Mouse (Mus musculus) embryonic facial prominence, embryonic 12.5 days (tissue): ENCODE measurements around the gene Dhps. TPM values are rescaled to one million over a fixed set of nuclear protein-coding genes. Genes with fewer than 3 reads are reported as not detected.

Source experiments
- ATAC-seq: fragments of 200-750 bp; cut with Nextera tagmentation; 2 replicates; pipeline ENCODE4 v1.8.0; 2017; ENCODE audit not compliant: insufficient number of reproducible peaks, insufficient read depth, low FRiP score, low TSS enrichment
- H3K27ac ChIP-seq: fragments of 300-500 bp; sonication (generic); 2 replicates; pipeline ENCODE4 v1.5.1; 2016; ENCODE audit warnings: mild to moderate bottlenecking
- H3K27me3 ChIP-seq: fragments of 300-500 bp; sonication (generic); 2 replicates; pipeline ENCODE4 v1.6.1; 2016; ENCODE audit warnings: mild to moderate bottlenecking, moderate library complexity
- H3K36me3 ChIP-seq: fragments of 300-500 bp; sonication (generic); 2 replicates; pipeline ENCODE4 v1.6.1; 2016; ENCODE audit warnings: mild to moderate bottlenecking
- H3K4me1 ChIP-seq: fragments of 300-500 bp; sonication (generic); 2 replicates; pipeline ENCODE4 v1.6.1; 2016
- H3K4me2 ChIP-seq: fragments of 300-500 bp; sonication (generic); replicated peaks from 2 replicates; pipeline ENCODE4 v1.6.1; 2016; ENCODE audit warnings: mild to moderate bottlenecking, moderate library complexity
- H3K4me3 ChIP-seq: fragments of 300-500 bp; sonication (generic); 2 replicates; pipeline ENCODE4 v1.5.1; 2016; ENCODE audit warnings: mild to moderate bottlenecking
- H3K9ac ChIP-seq: fragments of 300-500 bp; sonication (generic); 2 replicates; pipeline ENCODE4 v1.6.1; 2016; ENCODE audit warnings: mild to moderate bottlenecking, moderate library complexity
- H3K9me3 ChIP-seq: fragments of 300-500 bp; sonication (generic); 2 replicates; pipeline ENCODE4 v1.6.1; 2016; ENCODE audit warnings: mild to moderate bottlenecking, moderate library complexity
- WGBS: fragments of 180-500 bp; shearing (Covaris S2); methylation state at CpG from one replicate; pipeline ENCODE4 v1.1.7; 2016; 5-methylcytosine and 5-hydroxymethylcytosine counted together
- polyA plus RNA-seq: library from polyadenylated mRNA; unstranded; fragments of >200 nt; fragmentation: Nextera tagmentation; extraction: Ambion mirVana; gene quantifications from 2 replicates; pipeline ENCODE4 v1.2.1, GENCODE M21; 2016

Dhps gene
- polyA plus RNA-seq: 66.8 and 67.9 TPM in 2 replicates

DNA sequence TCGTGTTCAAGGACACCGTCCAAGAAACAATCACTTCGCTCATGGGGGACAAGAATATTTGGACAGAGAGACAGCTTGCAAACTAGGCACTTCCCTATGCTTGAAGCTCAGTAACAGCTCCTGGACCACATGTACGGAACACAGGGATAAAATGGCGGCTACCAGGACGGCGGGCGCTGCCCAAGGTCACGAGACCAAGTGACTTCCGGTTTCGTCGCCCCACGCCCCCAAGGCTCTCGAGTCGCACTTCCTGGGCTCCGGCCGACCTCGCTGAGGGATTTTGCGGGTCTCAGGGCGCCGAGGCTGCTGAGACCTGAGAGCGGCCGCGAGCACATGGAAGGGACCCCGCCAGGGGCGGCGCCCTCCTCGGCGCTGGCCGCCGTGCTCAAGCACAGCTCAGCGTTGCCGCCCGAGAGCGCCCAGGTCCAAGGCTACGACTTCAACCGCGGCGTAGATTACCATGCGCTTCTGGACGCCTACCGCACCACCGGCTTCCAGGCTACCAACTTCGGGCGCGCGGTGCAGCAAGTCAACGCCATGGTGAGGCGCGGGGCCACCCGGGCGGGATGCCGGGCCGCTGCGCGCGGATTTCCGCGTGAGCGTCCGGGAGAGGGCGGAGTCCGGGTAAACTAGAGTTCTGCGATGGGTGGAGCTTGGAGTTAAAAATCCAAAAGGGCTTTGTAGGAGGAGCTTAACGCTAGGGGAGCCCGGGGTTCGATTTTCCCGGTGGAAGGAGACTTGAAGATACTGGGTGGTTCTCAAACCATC is at the start of gene Dhps:
Gene Dhps, plus strand, starts transcription at position 244 of the 768 bp plus-strand sequence.
- Histone ChIP-seq H3K4me1 (no peaks in the 10 kb centered on the region), H3K9ac (peak within 1 kb of the TSS; percentile 83), H3K4me3 (peak within 1 kb of the TSS; percentile 91), H3K4me2 (peak within 1 kb of the TSS; percentile 68), H3K9me3 (no peaks in the 10 kb centered on the region), H3K36me3 (peaks cover 39% of the 10 kb centered on the region), H3K27ac (peak within 1 kb of the TSS; percentile 96), H3K27me3 (no peaks in the 10 kb centered on the region)
- WGBS: under 1% methylated on average over 68 of the region's 68 CpGs
- peak; percentile 80 for ATAC-seq

DNA sequence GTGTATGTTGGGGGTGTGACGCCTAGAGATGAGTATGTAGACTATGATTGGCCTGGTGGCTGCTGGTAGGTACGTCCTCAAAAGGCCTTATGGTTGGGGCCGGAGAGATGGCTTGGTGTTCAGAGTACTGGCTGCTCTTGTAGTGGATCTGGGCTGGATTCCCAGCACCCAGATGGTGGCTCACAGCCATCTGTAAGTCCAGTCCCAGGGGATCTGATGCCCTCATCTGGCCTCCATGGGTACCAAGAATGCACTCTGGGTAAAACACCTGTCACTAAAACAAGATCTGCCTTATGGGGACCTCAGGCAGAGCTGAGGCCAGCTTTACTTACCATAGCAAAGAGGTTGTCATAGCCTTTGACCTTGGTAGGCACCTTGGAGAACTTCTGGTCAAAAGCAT is 47.7 kb upstream of the Dhps start:
- Histone ChIP-seq H3K4me2 (peak overlapping the region; percentile 97; the same call in 1 of the 2 replicates), H3K36me3 (peaks cover 51% of the 10 kb centered on the region), H3K4me3 (peak overlapping the region; percentile 96; the same call in 1 of the 2 replicates), H3K27me3 (no peaks in the 10 kb centered on the region), H3K9ac (no peak overlapping the region), H3K4me1 (peaks cover 30% of the 10 kb centered on the region), H3K9me3 (no peaks in the 10 kb centered on the region), H3K27ac (no peak overlapping the region)
- no peak for ATAC-seq
- WGBS: 93% methylated on average over 3 of the region's 3 CpGs

DNA sequence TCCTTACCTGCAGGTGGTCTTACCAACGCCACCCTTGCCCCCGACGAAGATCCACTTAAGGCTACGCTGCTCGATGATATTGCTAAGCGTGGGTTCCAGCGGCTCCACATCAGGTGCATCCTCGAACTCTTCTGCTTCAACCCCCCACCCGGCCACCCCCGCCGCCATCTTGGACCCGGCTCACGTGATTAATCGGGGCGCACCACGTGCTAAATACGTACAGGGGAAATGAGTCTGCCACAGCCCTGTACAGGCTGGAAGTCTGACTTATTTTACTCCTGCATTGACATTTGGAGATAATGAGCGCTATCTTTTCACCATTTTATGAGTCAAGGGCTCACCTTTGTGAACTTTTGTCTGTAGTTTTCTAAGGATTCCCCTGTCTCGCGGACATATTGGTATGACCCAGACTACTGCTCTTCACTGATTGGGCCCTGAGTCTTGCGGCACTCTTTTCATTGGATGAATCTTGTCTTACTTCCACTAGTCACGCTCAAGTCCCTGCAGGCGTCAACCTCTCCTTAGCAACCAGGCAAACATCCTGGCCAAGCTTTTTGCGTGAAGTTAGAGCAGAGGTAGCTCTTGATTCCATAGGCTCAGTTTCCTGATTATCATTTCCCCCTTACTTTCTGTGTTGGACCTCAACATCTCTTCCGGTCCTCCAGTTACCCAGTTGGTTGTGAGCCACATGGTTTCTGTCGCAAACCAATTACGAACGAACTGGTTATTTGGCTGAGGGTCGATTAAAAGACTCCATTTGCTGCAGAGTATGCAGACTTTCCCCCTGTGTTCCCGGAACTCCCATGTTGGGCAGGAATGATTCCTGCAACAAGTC is 46.2 kb upstream of the Dhps start, which contains the start of gene Asna1:
Gene Asna1, minus strand, starts transcription at position 184 of the 835 bp plus-strand sequence.
- 7% methylated on average over 30 of the region's 30 CpGs for WGBS
- Histone ChIP-seq H3K27me3 (no peaks in the 10 kb centered on the region), H3K9me3 (no peaks in the 10 kb centered on the region), H3K4me1 (peaks cover 34% of the 10 kb centered on the region), H3K9ac (peak within 1 kb of the TSS; percentile 80), H3K4me2 (peak within 1 kb of the TSS; percentile 97), H3K4me3 (peak within 1 kb of the TSS; percentile 96), H3K27ac (peak within 1 kb of the TSS; percentile 91), H3K36me3 (peaks cover 51% of the 10 kb centered on the region)
- peak; percentile 87 for ATAC-seq

DNA sequence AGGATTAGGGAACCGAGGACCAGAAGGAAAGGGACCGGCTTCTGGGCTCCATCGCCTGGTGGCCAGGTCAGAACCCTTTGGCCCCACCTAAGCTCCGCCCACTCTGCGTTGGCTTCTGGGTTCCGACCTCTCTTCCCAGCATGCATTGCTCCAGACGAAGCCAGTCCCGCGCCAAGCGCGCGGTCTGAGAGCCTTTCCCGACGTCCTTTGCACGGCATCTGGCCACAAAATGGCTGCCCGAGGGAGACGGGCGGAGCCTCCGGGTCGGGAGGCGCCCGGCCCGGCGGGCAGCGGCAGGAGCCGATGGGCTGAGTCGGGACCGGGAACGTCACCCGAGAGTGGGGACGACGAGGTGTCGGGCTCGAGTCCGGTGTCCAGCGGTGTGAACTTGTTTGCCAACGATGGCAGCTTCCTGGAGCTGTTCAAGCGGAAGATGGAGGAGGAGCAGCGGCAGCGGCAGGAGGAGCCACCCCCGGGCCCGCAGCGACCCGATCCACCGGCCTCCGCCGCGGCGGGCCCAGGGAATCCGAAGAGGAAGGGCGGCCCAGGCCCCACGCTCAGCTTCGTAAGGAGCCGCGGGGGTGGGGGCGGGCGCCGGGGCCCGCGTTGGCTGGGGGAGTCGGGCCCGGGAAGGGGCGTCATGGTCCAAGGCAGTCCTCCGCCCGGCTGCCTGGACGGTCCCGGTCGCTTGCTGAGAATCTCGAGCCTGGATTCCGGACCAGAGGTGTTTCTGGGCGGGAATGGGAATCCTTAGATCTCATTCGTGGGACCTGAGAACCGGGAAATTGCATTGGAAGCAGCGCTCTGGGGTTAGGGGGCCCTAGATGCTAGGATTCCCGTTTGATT is 44.7 kb upstream of the Dhps start, which contains the start of gene Trir:
Gene Trir, plus strand, starts transcription at position 154 of the 846 bp plus-strand sequence.
- Histone ChIP-seq H3K4me2 (peak within 1 kb of the TSS; percentile 97), H3K4me1 (peaks cover 34% of the 10 kb centered on the region), H3K27me3 (no peaks in the 10 kb centered on the region), H3K4me3 (peak within 1 kb of the TSS; percentile 96), H3K9ac (peak within 1 kb of the TSS; percentile 99), H3K27ac (peak within 1 kb of the TSS; percentile 91), H3K9me3 (no peaks in the 10 kb centered on the region), H3K36me3 (peaks cover 52% of the 10 kb centered on the region)
- ATAC-seq: peak; percentile 67
- under 1% methylated on average over 70 of the region's 75 CpGs for WGBS

DNA sequence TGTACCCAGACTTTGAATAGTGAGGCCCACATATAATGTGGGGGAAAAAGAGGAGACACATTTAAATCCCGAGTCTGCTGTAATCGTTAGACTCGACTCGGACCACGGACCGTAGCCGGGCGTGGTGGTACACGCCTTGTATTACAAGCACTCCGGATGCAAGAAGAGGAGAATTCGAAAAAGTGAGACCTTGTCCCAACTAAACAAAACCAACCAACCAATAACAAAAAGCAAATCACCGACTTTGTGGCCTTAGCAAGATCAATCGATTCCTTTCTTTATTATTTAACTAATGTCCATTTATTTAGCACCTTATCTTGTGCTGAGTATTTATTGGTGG is 44.1 kb upstream of the Dhps start:
- H3K9me3 ChIP-seq: no peaks in the 10 kb centered on the region
- 2% methylated on average over 13 of the region's 13 CpGs for WGBS
- H3K27ac ChIP-seq: peak overlapping the region; percentile 91
- peaks cover 52% of the 10 kb centered on the region for H3K36me3 ChIP-seq
- peak overlapping the region; percentile 96 for H3K4me3 ChIP-seq
- ATAC-seq: no peak
- H3K9ac ChIP-seq: peak overlapping the region; percentile 99
- no peaks in the 10 kb centered on the region for H3K27me3 ChIP-seq
- H3K4me1 ChIP-seq: peaks cover 34% of the 10 kb centered on the region
- H3K4me2 ChIP-seq: peak overlapping the region; percentile 97

DNA sequence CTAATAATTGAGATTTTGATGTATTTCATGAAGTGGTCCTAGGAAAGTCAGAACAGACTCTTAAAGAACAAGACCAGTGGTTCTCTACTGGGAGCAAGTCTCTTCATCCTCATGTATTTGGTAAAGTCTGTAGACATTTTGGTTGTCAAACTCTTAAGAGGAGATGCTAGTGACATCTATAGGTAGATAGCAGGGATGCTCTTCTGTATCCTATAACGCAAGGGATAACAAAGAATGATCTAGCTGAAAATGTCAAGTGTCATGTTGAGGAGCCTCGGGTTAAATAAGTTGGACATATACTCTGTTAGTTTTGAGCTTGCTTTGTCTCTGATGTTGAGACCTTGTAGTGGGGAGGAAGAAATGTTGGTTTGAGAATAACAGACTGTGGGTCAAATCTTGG is 43.6 kb upstream of the Dhps start:
- 30% methylated on average over 2 of the region's 2 CpGs for WGBS

DNA sequence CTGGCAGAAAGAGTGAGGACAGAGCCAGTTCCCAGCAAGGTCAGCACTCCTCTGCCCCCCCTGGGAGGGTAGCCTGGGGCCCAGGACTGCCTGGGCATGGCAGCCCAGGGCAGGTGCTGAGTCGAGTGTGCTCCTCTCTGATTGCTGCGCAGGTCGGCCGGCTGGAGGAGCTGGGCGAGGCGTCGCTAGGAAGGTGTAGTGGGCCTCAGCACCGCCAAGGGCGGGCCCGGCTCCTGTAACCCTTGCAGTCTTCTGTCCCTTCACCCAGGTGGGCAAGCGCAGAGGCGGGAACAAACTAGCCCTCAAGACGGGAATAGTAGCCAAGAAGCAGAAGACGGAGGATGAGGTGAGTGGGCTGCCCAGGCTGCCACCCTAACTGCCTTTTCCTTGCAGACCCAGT is 42.3 kb upstream of the Dhps start:
- peak overlapping the region; percentile 97 for H3K4me2 ChIP-seq
- H3K9me3 ChIP-seq: no peaks in the 10 kb centered on the region
- peaks cover 30% of the 10 kb centered on the region for H3K4me1 ChIP-seq
- ATAC-seq: no peak
- H3K4me3 ChIP-seq: no peak overlapping the region
- H3K27ac ChIP-seq: 0 out of 2 replicates have a peak overlapping the region, but pooled peaks have one; percentile 23
- peaks cover 48% of the 10 kb centered on the region for H3K36me3 ChIP-seq
- H3K9ac ChIP-seq: no peak overlapping the region; the same call in 1 of the 2 replicates
- H3K27me3 ChIP-seq: no peaks in the 10 kb centered on the region
- WGBS: 88% methylated on average over 13 of the region's 14 CpGs

More for the DNA sequence above, 43.6 kb upstream of the Dhps start:
- Histone ChIP-seq H3K4me3 (peak overlapping the region; percentile 96), H3K4me2 (peak overlapping the region; percentile 97), H3K9me3 (no peaks in the 10 kb centered on the region), H3K4me1 (peaks cover 34% of the 10 kb centered on the region), H3K27me3 (no peaks in the 10 kb centered on the region), H3K27ac (peak overlapping the region; percentile 23; the same call in 1 of the 2 replicates), H3K36me3 (peaks cover 52% of the 10 kb centered on the region), H3K9ac (peak overlapping the region; percentile 99)
- ATAC-seq: no peak

DNA sequence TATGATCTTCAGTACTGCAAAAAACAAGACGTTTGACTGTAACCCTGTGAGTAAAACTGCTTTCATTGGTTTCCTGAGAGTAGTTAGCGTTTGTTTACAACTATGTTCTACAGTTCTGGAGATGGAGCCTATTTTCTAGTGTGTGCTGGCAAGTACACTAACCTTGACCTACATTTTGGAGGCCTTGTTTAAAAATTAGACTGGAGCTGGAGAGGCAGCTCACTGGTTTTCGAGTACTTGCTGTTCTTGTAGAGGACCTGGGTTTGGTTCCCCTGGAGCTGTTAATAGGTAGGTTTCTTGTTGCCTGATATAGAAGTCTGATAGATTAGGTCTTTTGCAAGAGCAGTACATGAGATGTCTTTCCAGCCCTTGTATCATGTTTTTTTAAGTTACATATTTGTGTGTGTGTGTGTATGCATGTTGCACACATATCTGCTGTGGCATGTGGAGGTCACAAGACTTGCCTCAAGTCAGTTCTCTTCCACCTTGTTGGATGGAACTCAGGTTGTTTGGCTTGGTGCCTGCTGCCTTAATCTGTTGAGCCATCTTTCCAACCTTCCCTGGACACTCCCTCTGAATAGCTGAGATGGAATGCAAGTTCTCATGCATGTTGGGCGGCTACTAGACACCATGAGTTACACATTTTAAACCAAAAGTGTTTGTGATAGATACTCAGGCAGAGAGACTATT is 38.8 kb upstream of the Dhps start:
- H3K4me3 ChIP-seq: no peak overlapping the region
- no peak overlapping the region for H3K4me2 ChIP-seq
- no peaks in the 10 kb centered on the region for H3K27me3 ChIP-seq
- peaks cover 48% of the 10 kb centered on the region for H3K36me3 ChIP-seq
- no peak overlapping the region for H3K9ac ChIP-seq
- no peak overlapping the region for H3K27ac ChIP-seq
- ATAC-seq: no peak
- H3K9me3 ChIP-seq: no peaks in the 10 kb centered on the region
- 86% methylated on average over 4 of the region's 4 CpGs for WGBS
- H3K4me1 ChIP-seq: peaks cover 23% of the 10 kb centered on the region

DNA sequence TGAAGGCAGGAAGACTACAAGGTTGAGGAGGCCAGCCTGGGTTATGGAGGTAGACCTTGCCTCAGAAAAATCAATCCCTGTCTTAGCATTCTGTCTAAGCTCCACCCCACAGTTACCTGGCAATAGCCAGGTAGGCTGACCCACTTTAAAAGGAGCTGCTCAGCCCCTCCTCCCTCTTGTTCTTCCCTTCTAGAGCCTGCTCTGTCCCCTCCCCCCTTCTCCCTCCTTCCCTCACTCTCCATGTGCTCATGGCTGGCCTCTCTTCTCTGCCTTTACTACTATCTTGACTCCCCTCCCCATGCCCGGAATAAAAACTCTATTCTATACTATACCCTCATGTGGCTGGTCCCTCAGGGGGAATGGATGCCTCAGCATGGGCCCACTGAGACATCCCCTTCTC is 37.7 kb upstream of the Dhps start:
- WGBS: 51% methylated on average over 1 of the region's 1 CpGs
- no peak for ATAC-seq
- peaks cover 46% of the 10 kb centered on the region for H3K36me3 ChIP-seq
- no peak overlapping the region for H3K4me3 ChIP-seq
- no peak overlapping the region for H3K27ac ChIP-seq
- no peaks in the 10 kb centered on the region for H3K9me3 ChIP-seq
- H3K27me3 ChIP-seq: no peaks in the 10 kb centered on the region
- H3K4me2 ChIP-seq: no peak overlapping the region
- no peak overlapping the region for H3K9ac ChIP-seq
- peaks cover 20% of the 10 kb centered on the region for H3K4me1 ChIP-seq

DNA sequence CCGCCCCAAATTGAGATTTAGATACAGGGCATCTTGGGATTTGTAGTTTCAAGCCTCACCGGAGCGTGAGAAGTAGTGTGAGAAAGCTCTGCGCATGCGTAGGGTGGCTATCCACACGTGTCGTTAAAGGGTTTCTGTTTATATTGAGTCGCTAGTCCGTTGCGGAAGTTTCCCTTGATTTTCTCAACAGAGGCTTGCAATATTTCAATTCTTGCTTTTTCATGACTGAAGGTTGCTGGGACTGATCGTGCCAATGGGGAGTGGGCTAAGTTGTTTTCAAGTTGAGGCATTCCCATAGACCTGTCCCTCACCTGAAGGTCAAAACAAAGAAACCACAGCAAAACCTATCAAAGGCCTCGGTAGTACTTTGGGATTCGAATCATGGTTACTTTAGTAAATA is 36.8 kb upstream of the Dhps start:
- Histone ChIP-seq H3K27me3 (no peaks in the 10 kb centered on the region), H3K4me3 (peak overlapping the region; percentile 87), H3K9ac (peak overlapping the region; percentile 72), H3K4me1 (peaks cover 19% of the 10 kb centered on the region), H3K9me3 (no peaks in the 10 kb centered on the region), H3K27ac (0 out of 2 replicates have a peak overlapping the region, but pooled peaks have one; percentile 100), H3K4me2 (peak overlapping the region; percentile 78), H3K36me3 (peaks cover 37% of the 10 kb centered on the region)
- no peak for ATAC-seq
- WGBS: 4% methylated on average over 13 of the region's 13 CpGs
